Mouse (Mus musculus): ENCODE measurements at regions not wholly inside any gene's neighbourhood (a gene's known extent, or its start where the extent isn't known, plus 50 kb on each side); places are given as distances from the start of the nearest gene placed in this dataset.

- no peak for TF ChIP-seq GATA1 (IDR thresholded peaks at IDR 0.05; ENCODE audit: borderline replicate concordance, low read length)
- no peak for TF ChIP-seq FLI1 (IDR thresholded peaks at IDR 0.05; ENCODE audit: low read length)
Measured at GRCm38 (mm10) chr12:25268323-25268722, 171.4 kb upstream of the Id2 start.

All from megakaryocyte, embryonic 14.5 days (primary cell).